Mouse (Mus musculus): ENCODE results near the gene Ofd1.
A peak's percentile ranks its signal among the peaks of the same experiment; 100 is the strongest.

Gene Ofd1

GRCm38 (mm10) chrX:166359927-166360440 lies 80.5 kb downstream of the Ofd1 start:
- DNase-seq (ENCODE audit: low spot score in 2 of 2) = no peak

- no peak for DNase-seq (ENCODE audit: low spot score in 2 of 2)
Measured at GRCm38 (mm10) chrX:166358955-166359354, 81.5 kb downstream of the Ofd1 start.

GRCm38 (mm10) chrX:166356276-166356675 lies 84.2 kb downstream of the Ofd1 start:
- DNase-seq (ENCODE audit: low spot score in 2 of 2) = no peak

GRCm38 (mm10) chrX:166354913-166355312 lies 85.6 kb downstream of the Ofd1 start:
- DNase-seq (ENCODE audit: low spot score in 2 of 2) = no peak

GRCm38 (mm10) chrX:166353412-166353811 lies 87.1 kb downstream of the Ofd1 start:
- DNase-seq (ENCODE audit: low spot score in 2 of 2) = no peak

GRCm38 (mm10) chrX:166351790-166352189 lies 88.7 kb downstream of the Ofd1 start:
- DNase-seq (ENCODE audit: low spot score in 2 of 2) = peak; percentile 41 to 50

GRCm38 (mm10) chrX:166348634-166349033 lies 91.9 kb downstream of the Ofd1 start:
- DNase-seq (ENCODE audit: low spot score in 2 of 2) = no peak

- DNase-seq (ENCODE audit: low spot score in 2 of 2) = no peak
Measured at GRCm38 (mm10) chrX:166348086-166348485, 92.4 kb downstream of the Ofd1 start.

- DNase-seq (ENCODE audit: low spot score in 2 of 2) = peak in 1 of 2 experiments; percentile 33
Measured at GRCm38 (mm10) chrX:166344228-166345015, 96.1 kb downstream of the Ofd1 start.

- no peak for DNase-seq (ENCODE audit: low spot score in 2 of 2)
Measured at GRCm38 (mm10) chrX:166341795-166342194, 98.7 kb downstream of the Ofd1 start.

All from frontal cortex, postnatal 25 days (tissue).